In the genomic region with DNA sequence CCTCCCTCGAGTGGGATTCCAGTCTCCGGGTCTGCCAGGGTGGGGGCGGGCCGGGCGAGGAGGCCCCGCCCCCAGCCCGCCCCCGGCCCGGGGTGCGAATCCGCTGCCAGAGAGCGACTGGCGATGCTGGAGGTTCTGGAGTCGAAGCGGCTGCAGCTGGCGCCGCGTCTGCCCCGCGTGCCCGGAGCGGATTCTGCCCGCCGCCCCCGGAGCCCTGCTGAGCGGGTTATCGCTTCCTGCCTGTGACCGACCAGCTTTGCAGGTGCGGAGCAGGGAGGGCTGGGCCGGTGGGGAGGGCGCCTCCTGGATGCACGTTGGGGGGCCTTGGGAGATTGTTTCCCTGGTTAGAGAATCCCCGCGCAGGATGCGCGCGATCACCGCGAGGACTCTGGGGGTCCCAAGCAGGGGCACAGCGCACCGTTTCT, we compare ENCODE assay signal across 8 mouse cellular contexts. TPM values are rescaled to one million over a fixed set of nuclear protein-coding genes. Genes with fewer than 3 reads are reported as not detected.
A peak's percentile ranks its signal among the peaks of the same experiment; 100 is the strongest.
DNase-seq lines count a peak whose midpoint lies in the region; ATAC-seq and TF ChIP-seq lines count a peak whose summit lies in the region.

No protein-coding gene starts in this region.

- no peak for DNase-seq in heart, postnatal 4 days
- peak; percentile 41 for DNase-seq in MN1 (ENCODE audit: low spot score)
- DNase-seq in splenic B cell, adult 2 months (ENCODE audit: low read depth, low spot score), result peak; percentile 46
- no peak for DNase-seq in ovary, postnatal 36 days (ENCODE audit: low spot score)

- peaks cover 0 to 13% of the 10 kb centered on the region in 2 experiments; a peak in 2 of 4 replicates for H3K4me1 ChIP-seq in heart, embryonic 14.5 days (ENCODE audit: control insufficient read depth in 2 of 2, insufficient read depth in 2 of 2, low read length in 2 of 2)
- H3K4me1 ChIP-seq in embryonic facial prominence, embryonic 13.5 days, result peaks cover 25% of the 10 kb centered on the region
- H3K4me1 ChIP-seq in intestine, postnatal 0 days (replicated peaks; ENCODE audit: control insufficient read depth, insufficient read depth, low read length), result no peaks in the 10 kb centered on the region

- H3K36me3 ChIP-seq in heart, embryonic 14.5 days (ENCODE audit: control insufficient read depth, insufficient read depth, low read length), result no peaks in the 10 kb centered on the region
- no peaks in the 10 kb centered on the region for H3K36me3 ChIP-seq in embryonic facial prominence, embryonic 13.5 days
- H3K36me3 ChIP-seq in intestine, postnatal 0 days (ENCODE audit: control insufficient read depth, insufficient read depth), result no peaks in the 10 kb centered on the region
- H3K36me3 ChIP-seq in splenic B cell, adult 2 months (ENCODE audit: control insufficient read depth, insufficient read depth, low read length, poor library complexity, severe bottlenecking), result no peaks in the 10 kb centered on the region

- H3K9ac ChIP-seq in heart, embryonic 14.5 days (ENCODE audit: low read length), result peak overlapping the region; percentile 68
- peak overlapping the region; percentile 75 for H3K9ac ChIP-seq in embryonic facial prominence, embryonic 13.5 days
- H3K9ac ChIP-seq in intestine, postnatal 0 days (ENCODE audit: low read depth, low read length), result peak overlapping the region; percentile 50

- no peak for ATAC-seq in heart, embryonic 14.5 days (ENCODE audit: insufficient number of reproducible peaks, insufficient read depth, low FRiP score, low read depth)
- no peak for ATAC-seq in embryonic facial prominence, embryonic 13.5 days (ENCODE audit: insufficient number of reproducible peaks, insufficient read depth, low FRiP score, low TSS enrichment, low read depth)
- no peak for ATAC-seq in intestine, postnatal 0 days
- ATAC-seq in megakaryocyte progenitor cell, adult 5-6 weeks (replicated peaks; ENCODE audit: poor library complexity), result peak; percentile 58

- H3K27me3 ChIP-seq in heart, embryonic 14.5 days (ENCODE audit: control insufficient read depth, insufficient read depth, low read length), result peaks cover 47% of the 10 kb centered on the region
- peaks cover 48% of the 10 kb centered on the region for H3K27me3 ChIP-seq in embryonic facial prominence, embryonic 13.5 days
- H3K27me3 ChIP-seq in intestine, postnatal 0 days (replicated peaks; ENCODE audit: control insufficient read depth, insufficient read depth, low read length), result 0 out of 2 replicates have a peak, but pooled peaks cover 15% of the 10 kb centered on the region
- no peaks in the 10 kb centered on the region for H3K27me3 ChIP-seq in splenic B cell, adult 2 months (ENCODE audit: control insufficient read depth, insufficient read depth, low read length, poor library complexity, severe bottlenecking)

- TF ChIP-seq CTCF in intestine, postnatal 0 days (IDR thresholded peaks at IDR 0.05; ENCODE audit: low read depth), result no peak

- WGBS in heart, embryonic 14.5 days, result 1% methylated on average over 41 of the region's 41 CpGs
- under 1% methylated on average over 40 of the region's 41 CpGs for WGBS in embryonic facial prominence, embryonic 13.5 days
- WGBS in intestine, postnatal 0 days, result under 1% methylated on average over 41 of the region's 41 CpGs

- no peaks in the 10 kb centered on the region for H3K9me3 ChIP-seq in heart, embryonic 14.5 days (ENCODE audit: control insufficient read depth, low read length)
- no peaks in the 10 kb centered on the region for H3K9me3 ChIP-seq in embryonic facial prominence, embryonic 13.5 days
- no peaks in the 10 kb centered on the region for H3K9me3 ChIP-seq in intestine, postnatal 0 days (ENCODE audit: control insufficient read depth)

- peak overlapping the region; percentile 90 for H3K4me2 ChIP-seq in heart, embryonic 14.5 days (ENCODE audit: low read length)
- H3K4me2 ChIP-seq in embryonic facial prominence, embryonic 13.5 days, result peak overlapping the region; percentile 97
- H3K4me2 ChIP-seq in intestine, postnatal 0 days (replicated peaks; ENCODE audit: low read depth), result peak overlapping the region; percentile 87

- H3K4me3 ChIP-seq in heart, embryonic 14.5 days (ENCODE audit: control insufficient read depth in 1 of 2, insufficient read depth in 1 of 2, low read depth in 1 of 2, low read length in 2 of 2), result peak overlapping the region; percentile 42 to 49
- H3K4me3 ChIP-seq in embryonic facial prominence, embryonic 13.5 days, result peak overlapping the region; percentile 59
- peak overlapping the region; percentile 43 for H3K4me3 ChIP-seq in intestine, postnatal 0 days (ENCODE audit: low read depth, low read length)

- no peak overlapping the region for H3K27ac ChIP-seq in heart, embryonic 14.5 days (replicated peaks in 1 of 2; ENCODE audit: control insufficient read depth in 1 of 2, insufficient read depth in 1 of 2, low read depth in 2 of 2, low read length in 2 of 2)
- H3K27ac ChIP-seq in embryonic facial prominence, embryonic 13.5 days, result no peak overlapping the region
- no peak overlapping the region for H3K27ac ChIP-seq in intestine, postnatal 0 days (ENCODE audit: low read depth, low read length)

RNA-seq across cellular contexts. Expression of a gene that starts 0.3 kb away (rescaled TPM):
- polyA plus RNA-seq in heart, embryonic 14.5 days (2014; fragmentation: Nextera tagmentation; extraction: Ambion mirVana), result 0.07 and 0.13 TPM in 2 replicates
- not detected for total RNA-seq in heart, postnatal 4 days (2021)
- 9.1 and 9.7 TPM in 2 replicates for polyA plus RNA-seq in embryonic facial prominence, embryonic 13.5 days (2015; fragmentation: Nextera tagmentation; extraction: Ambion mirVana)
- polyA plus RNA-seq in intestine, postnatal 0 days (2015; fragmentation: Nextera tagmentation; extraction: Ambion mirVana), result 0.37 and 0.42 TPM in 2 replicates
- total RNA-seq in megakaryocyte progenitor cell, adult 5-6 weeks (2015), result not detected in 2 replicates
- total RNA-seq in megakaryocyte progenitor cell, adult 5-6 weeks (2017), result 0.20 TPM in 1 of 2 replicates, not detected in the other

RNA-seq across cellular contexts. Expression of a gene that starts 7.5 kb away (rescaled TPM):
- not detected in 2 replicates for polyA plus RNA-seq in heart, embryonic 14.5 days (2014; fragmentation: Nextera tagmentation; extraction: Ambion mirVana)
- total RNA-seq in heart, postnatal 4 days (2021), result not detected
- not detected in 2 replicates for polyA plus RNA-seq in embryonic facial prominence, embryonic 13.5 days (2015; fragmentation: Nextera tagmentation; extraction: Ambion mirVana)
- not detected in 2 replicates for polyA plus RNA-seq in intestine, postnatal 0 days (2015; fragmentation: Nextera tagmentation; extraction: Ambion mirVana)
- total RNA-seq in megakaryocyte progenitor cell, adult 5-6 weeks (2015), result 0.05 TPM in 1 of 2 replicates, not detected in the other
- total RNA-seq in megakaryocyte progenitor cell, adult 5-6 weeks (2017), result not detected in 2 replicates

RNA-seq across cellular contexts. Expression of a gene that starts 14.1 kb away (rescaled TPM):
- polyA plus RNA-seq in heart, embryonic 14.5 days (2014; fragmentation: Nextera tagmentation; extraction: Ambion mirVana), result 8.6 and 10.2 TPM in 2 replicates
- 10 to 100 TPM in 1 of 2 experiments, 1 to 10 TPM in 1; 7.4 to 10.5 TPM for total RNA-seq in heart, postnatal 4 days (2021)
- 23.8 and 29.0 TPM in 2 replicates for polyA plus RNA-seq in embryonic facial prominence, embryonic 13.5 days (2015; fragmentation: Nextera tagmentation; extraction: Ambion mirVana)
- polyA plus RNA-seq in intestine, postnatal 0 days (2015; fragmentation: Nextera tagmentation; extraction: Ambion mirVana), result 3.2 and 3.7 TPM in 2 replicates
- total RNA-seq in megakaryocyte progenitor cell, adult 5-6 weeks (2015), result 10.1 and 11.3 TPM in 2 replicates
- total RNA-seq in megakaryocyte progenitor cell, adult 5-6 weeks (2017), result 22.7 and 32.7 TPM in 2 replicates

RNA-seq across cellular contexts. Expression of a gene that starts 29.1 kb away (rescaled TPM):
- polyA plus RNA-seq in heart, embryonic 14.5 days (2014; fragmentation: Nextera tagmentation; extraction: Ambion mirVana), result 1.00 and 1.5 TPM in 2 replicates
- total RNA-seq in heart, postnatal 4 days (2021), result 1 to 10 TPM; 2.9 to 3.1 TPM
- 5.1 and 6.3 TPM in 2 replicates for polyA plus RNA-seq in embryonic facial prominence, embryonic 13.5 days (2015; fragmentation: Nextera tagmentation; extraction: Ambion mirVana)
- polyA plus RNA-seq in intestine, postnatal 0 days (2015; fragmentation: Nextera tagmentation; extraction: Ambion mirVana), result 7.1 and 8.8 TPM in 2 replicates
- 0.22 TPM in 1 of 2 replicates, not detected in the other for total RNA-seq in megakaryocyte progenitor cell, adult 5-6 weeks (2015)
- total RNA-seq in megakaryocyte progenitor cell, adult 5-6 weeks (2017), result 0.07 TPM in 1 of 2 replicates, not detected in the other

RNA-seq across cellular contexts. Expression of a gene that starts 39.5 kb away (rescaled TPM):
- 33.1 and 34.2 TPM in 2 replicates for polyA plus RNA-seq in heart, embryonic 14.5 days (2014; fragmentation: Nextera tagmentation; extraction: Ambion mirVana)
- 10 to 100 TPM; 13.6 to 13.9 TPM for total RNA-seq in heart, postnatal 4 days (2021)
- polyA plus RNA-seq in embryonic facial prominence, embryonic 13.5 days (2015; fragmentation: Nextera tagmentation; extraction: Ambion mirVana), result 25.7 and 28.1 TPM in 2 replicates
- 43.8 and 50.6 TPM in 2 replicates for polyA plus RNA-seq in intestine, postnatal 0 days (2015; fragmentation: Nextera tagmentation; extraction: Ambion mirVana)
- total RNA-seq in megakaryocyte progenitor cell, adult 5-6 weeks (2015), result 29.6 and 34.4 TPM in 2 replicates
- 30.1 and 34.7 TPM in 2 replicates for total RNA-seq in megakaryocyte progenitor cell, adult 5-6 weeks (2017)

Comparison
In these comparisons a context has a peak if more than half of its experiments do, and no peak if none do; other contexts are left out.
1. DNase-seq: peak in MN1 (single experiment) and splenic B cell, adult 2 months (single experiment); none in heart, postnatal 4 days (single experiment) and ovary, postnatal 36 days (single experiment).
2. Peak in every context shown above with its lines, with median percentiles within 50 percentile points of each other: H3K4me2 ChIP-seq, H3K4me3 ChIP-seq and H3K9ac ChIP-seq.